Mouse (Mus musculus) spleen, adult 2 months (tissue): Measurements from ENCODE around the gene 1700056E22Rik. TPM values are rescaled to one million over a fixed set of nuclear protein-coding genes. Genes with fewer than 3 reads are reported as not detected.

Experiments
- DNase-seq, 2 experiments: peaks; one replicate each; pipeline versions ENCODE4 v3.0.0 to v3.0.0-alpha.2; 2012 to 2021; ENCODE audit warnings: low spot score in 2 of 2, low read depth in 1 of 2
- H3K27ac ChIP-seq: fragments of 200-500 bp; 2 replicates; pipeline ENCODE4 v1.5.1; 2012; ENCODE audit warnings: low read length, inconsistent platforms; ENCODE audit not compliant: insufficient read depth
- H3K27me3 ChIP-seq: fragments of 200-500 bp; 2 replicates; pipeline ENCODE4 v1.6.1; 2012; ENCODE audit warnings: mild to moderate bottlenecking, moderate library complexity, low read length, inconsistent platforms; ENCODE audit not compliant: control insufficient read depth, insufficient read depth
- H3K36me3 ChIP-seq: fragments of 200-500 bp; 2 replicates; pipeline ENCODE4 v1.6.1; 2012; ENCODE audit warnings: mild to moderate bottlenecking, low read length, inconsistent platforms; ENCODE audit not compliant: control insufficient read depth, insufficient read depth
- H3K4me1 ChIP-seq: fragments of 200-500 bp; 2 replicates; pipeline ENCODE4 v1.6.1; 2011; ENCODE audit warnings: inconsistent platforms; ENCODE audit not compliant: control insufficient read depth, insufficient read depth, insufficient read length
- H3K4me3 ChIP-seq: fragments of 200-500 bp; 2 replicates; pipeline ENCODE4 v1.5.1; 2011; ENCODE audit warnings: mild to moderate bottlenecking, inconsistent platforms; ENCODE audit not compliant: insufficient read depth, insufficient read length; ENCODE audit errors: extremely low read depth
- CTCF ChIP-seq: fragments of 200-500 bp; IDR thresholded peaks from 2 replicates; pipeline ENCODE4 v1.5.1; 2011; ENCODE audit warnings: mild to moderate bottlenecking, inconsistent platforms; ENCODE audit not compliant: insufficient read depth, insufficient read length, insufficient replicate concordance; ENCODE audit errors: extremely low read depth
- POLR2A ChIP-seq: fragments of 200-500 bp; IDR thresholded peaks from 2 replicates; pipeline ENCODE4 v1.6.1; 2011; ENCODE audit warnings: low read depth, low read length, inconsistent platforms
- WGBS: fragments of 180-500 bp; shearing (Covaris S2); methylation state at CpG from one replicate; pipeline ENCODE4 v1.1.7; 2018; 5-methylcytosine and 5-hydroxymethylcytosine counted together
- polyA plus RNA-seq: library from polyadenylated mRNA; depleted of rRNA; stranded (reverse); fragments of >200 nt; gene quantifications from 2 replicates; pipeline ENCODE4 v1.2.3, GENCODE M21; 2012; rRNA removed

The 1700056E22Rik gene
- polyA plus RNA-seq, 1 experiment: 1.8 TPM

DNA sequence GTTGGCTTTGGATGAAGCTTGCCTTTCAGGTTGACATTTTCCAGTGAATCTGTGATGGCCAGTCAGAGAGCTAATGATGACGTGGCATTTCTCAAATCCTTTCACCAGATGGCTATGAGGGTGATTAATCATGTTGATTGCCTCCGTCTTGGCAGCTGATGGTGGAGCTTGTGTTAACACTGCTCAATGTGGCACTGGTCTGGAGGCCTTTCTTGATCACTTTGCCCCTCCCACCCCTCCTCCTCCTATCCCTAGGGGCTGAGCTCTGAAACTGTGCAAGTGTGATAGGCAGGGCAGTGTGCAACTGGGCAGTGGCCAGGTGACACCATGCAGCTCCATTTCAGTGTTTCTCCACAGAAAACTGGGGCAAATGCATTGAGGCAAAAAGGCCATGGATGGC, 29.8 kb downstream of the 1700056E22Rik start:
- no peak overlapping the region for H3K4me3 ChIP-seq
- peaks cover 21% of the 10 kb centered on the region; the same call in 1 of the 2 replicates for H3K4me1 ChIP-seq
- no peaks in the 10 kb centered on the region for H3K36me3 ChIP-seq
- 83% methylated on average over 2 of the region's 2 CpGs for WGBS
- no peak for TF ChIP-seq CTCF
- no peak for TF ChIP-seq POLR2A
- no peak for DNase-seq
- no peaks in the 10 kb centered on the region for H3K27me3 ChIP-seq
- no peak overlapping the region for H3K27ac ChIP-seq

DNA sequence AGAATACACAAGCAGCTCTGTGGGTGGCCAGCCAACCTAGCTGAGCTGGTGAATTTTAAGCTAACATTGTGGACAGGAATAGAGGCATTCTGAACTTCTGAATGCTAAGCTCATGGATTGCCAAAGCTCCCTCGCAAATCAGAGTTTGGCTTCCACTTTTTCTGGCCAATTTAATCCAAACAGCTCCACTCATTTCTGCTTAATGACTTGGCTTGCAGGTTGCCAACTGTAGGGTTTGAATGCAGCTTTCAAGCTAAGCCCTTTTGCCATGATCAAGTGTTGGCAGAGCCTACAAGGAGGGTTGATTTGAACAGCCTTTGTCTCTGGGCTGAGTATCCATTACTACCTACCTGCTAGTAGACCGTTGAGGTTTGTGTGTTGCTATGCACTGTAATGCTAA, 31.6 kb downstream of the 1700056E22Rik start:
- 89% methylated on average over 2 of the region's 2 CpGs for WGBS
- no peak overlapping the region for H3K4me3 ChIP-seq
- no peak overlapping the region for H3K27ac ChIP-seq
- H3K27me3 ChIP-seq: no peaks in the 10 kb centered on the region
- H3K36me3 ChIP-seq: no peaks in the 10 kb centered on the region
- peaks cover 21% of the 10 kb centered on the region; the same call in 1 of the 2 replicates for H3K4me1 ChIP-seq
- TF ChIP-seq POLR2A (no peak), CTCF (no peak)
- DNase-seq: no peak

GRCm38 (mm10) chr1:183997207-183997606, 36.9 kb downstream of the 1700056E22Rik start:
- no peaks in the 10 kb centered on the region for H3K4me1 ChIP-seq
- H3K36me3 ChIP-seq: no peaks in the 10 kb centered on the region
- no peak overlapping the region for H3K4me3 ChIP-seq
- DNase-seq: no peak
- no peak overlapping the region for H3K27ac ChIP-seq
- no peak for TF ChIP-seq POLR2A
- no peaks in the 10 kb centered on the region for H3K27me3 ChIP-seq
- 82% methylated on average over 2 of the region's 2 CpGs for WGBS

DNA sequence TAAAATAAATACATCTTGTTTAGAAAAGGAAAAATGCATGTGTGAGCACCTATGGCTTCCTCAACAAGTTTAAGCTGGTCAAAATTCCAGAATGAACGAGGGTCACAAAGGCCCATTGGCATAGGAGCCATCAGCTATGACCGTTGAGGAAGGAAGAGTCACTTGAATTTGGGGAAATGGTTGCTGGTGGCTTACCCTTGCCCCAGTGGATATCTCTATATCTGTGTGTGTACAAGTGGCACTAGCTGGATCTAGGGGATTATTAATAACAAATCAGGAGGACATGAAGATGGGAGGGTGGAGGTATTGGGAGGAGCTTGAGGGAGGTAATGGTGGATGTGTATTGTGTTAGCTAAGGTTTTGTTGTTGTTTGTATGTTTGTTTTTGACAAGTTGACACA, 42.2 kb downstream of the 1700056E22Rik start:
- WGBS: 84% methylated on average over 2 of the region's 2 CpGs
- no peak for DNase-seq
- no peak overlapping the region for H3K4me3 ChIP-seq

GRCm38 (mm10) chr1:183987711-183988245, 46.3 kb downstream of the 1700056E22Rik start:
- no peak overlapping the region for H3K4me3 ChIP-seq

More for the DNA sequence above, 42.2 kb downstream of the 1700056E22Rik start:
- Histone ChIP-seq H3K36me3 (no peaks in the 10 kb centered on the region), H3K27ac (no peak overlapping the region), H3K4me1 (peaks cover 2% of the 10 kb centered on the region), H3K27me3 (no peaks in the 10 kb centered on the region)
- TF ChIP-seq CTCF (no peak), POLR2A (no peak)

More at GRCm38 (mm10) chr1:183987711-183988245, 46.3 kb downstream of the 1700056E22Rik start:
- Histone ChIP-seq H3K27ac (no peak overlapping the region), H3K4me1 (peaks cover 2% of the 10 kb centered on the region), H3K36me3 (no peaks in the 10 kb centered on the region), H3K27me3 (no peaks in the 10 kb centered on the region)
- WGBS: 82% methylated on average over 7 of the region's 7 CpGs
- DNase-seq: peak in 1 of 2 experiments; percentile 55
- TF ChIP-seq CTCF: no peak
- TF ChIP-seq POLR2A: no peak

Other genes with a start within 250 kb of the 1700056E22Rik start
- gene Dusp10, start 21.0 kb downstream of the 1700056E22Rik start, polyA plus RNA-seq: 23.4 and 33.8 TPM in 2 replicates